Mouse (Mus musculus): ENCODE measurements at regions not wholly inside any gene's neighbourhood (a gene's known extent, or its start where the extent isn't known, plus 50 kb on each side); places are given as distances from the start of the nearest gene placed in this dataset.
A peak's percentile ranks its signal among the peaks of the same experiment; 100 is the strongest.

GRCm38 (mm10) chr16:77537351-77537750 is 64.5 kb downstream of the Gm11146 start:
- DNase-seq (ENCODE audit: extremely low spot score in 1 of 2, low spot score in 2 of 2), result no peak
- intact Hi-C loops (cut with DNase I), result loop anchor here (5.0 kb wide), 1 partner anchor 55 kb away; no protein-coding TSS in a partner anchor

- intact Hi-C loops (cut with DNase I), result loop anchor here (5.0 kb wide), 1 partner anchor 56 kb away; no protein-coding TSS in a partner anchor
- peak; percentile 31 to 57 for DNase-seq (ENCODE audit: extremely low spot score in 1 of 2, low spot score in 2 of 2)
Observed at GRCm38 (mm10) chr16:77536746-77537145, 65.1 kb downstream of the Gm11146 start.

GRCm38 (mm10) chr16:77536314-77536713 is 65.6 kb downstream of the Gm11146 start:
- intact Hi-C loops (cut with DNase I), result loop anchor here (5.0 kb wide), 1 partner anchor 56 kb away; no protein-coding TSS in a partner anchor
- peak in 1 of 2 experiments; percentile 17 for DNase-seq (ENCODE audit: extremely low spot score in 1 of 2, low spot score in 2 of 2)

GRCm38 (mm10) chr16:77535021-77535420 is 66.9 kb downstream of the Gm11146 start:
- intact Hi-C loops (cut with DNase I), result loop anchor here (5.0 kb wide), 1 partner anchor 57 kb away; no protein-coding TSS in a partner anchor
- peak in 1 of 2 experiments; percentile 23 for DNase-seq (ENCODE audit: extremely low spot score in 1 of 2, low spot score in 2 of 2)

- intact Hi-C loops (cut with DNase I), result no loop called here
- no peak for DNase-seq (ENCODE audit: extremely low spot score in 1 of 2, low spot score in 2 of 2)
Observed at GRCm38 (mm10) chr16:77531596-77531995, 70.3 kb downstream of the Gm11146 start.

- intact Hi-C loops (cut with DNase I), result no loop called here
- DNase-seq (ENCODE audit: extremely low spot score in 1 of 2, low spot score in 2 of 2), result no peak
Observed at GRCm38 (mm10) chr16:77527951-77528350, 73.9 kb downstream of the Gm11146 start.

- no peak for DNase-seq (ENCODE audit: extremely low spot score in 1 of 2, low spot score in 2 of 2)
- intact Hi-C loops (cut with DNase I), result no loop called here
Observed at GRCm38 (mm10) chr16:77514606-77515005, 87.3 kb downstream of the Gm11146 start.

- intact Hi-C loops (cut with DNase I), result loop anchor here (2.0 to 5.0 kb wide), 3 partner anchors 94 to 261 kb away; no protein-coding TSS in a partner anchor
- no peak for DNase-seq (ENCODE audit: extremely low spot score in 1 of 2, low spot score in 2 of 2)
Observed at GRCm38 (mm10) chr16:77503556-77503955, 98.3 kb downstream of the Gm11146 start.

- no peak for DNase-seq (ENCODE audit: extremely low spot score in 1 of 2, low spot score in 2 of 2)
- intact Hi-C loops (cut with DNase I), result loop anchor here (2.0 to 5.0 kb wide), 3 partner anchors 94 to 261 kb away; no protein-coding TSS in a partner anchor
Observed at GRCm38 (mm10) chr16:77502916-77503315, 99.0 kb downstream of the Gm11146 start.

GRCm38 (mm10) chr16:77502026-77502425 is 99.9 kb downstream of the Gm11146 start:
- intact Hi-C loops (cut with DNase I), result loop anchor here (2.0 to 5.0 kb wide), 3 partner anchors 95 to 260 kb away; no protein-coding TSS in a partner anchor
- DNase-seq (ENCODE audit: extremely low spot score in 1 of 2, low spot score in 2 of 2), result peak in 1 of 2 experiments; percentile 21

- intact Hi-C loops (cut with DNase I), result loop anchor here (2.0 to 5.0 kb wide), 4 partner anchors 80 to 259 kb away; no protein-coding TSS in a partner anchor
- DNase-seq (ENCODE audit: extremely low spot score in 1 of 2, low spot score in 2 of 2), result peak; percentile 23 to 30
Observed at GRCm38 (mm10) chr16:77500981-77501380, 100.9 kb downstream of the Gm11146 start.

- intact Hi-C loops (cut with DNase I), result loop anchor here (2.0 to 5.0 kb wide), 4 partner anchors 80 to 258 kb away; no protein-coding TSS in a partner anchor
- DNase-seq (ENCODE audit: extremely low spot score in 1 of 2, low spot score in 2 of 2), result no peak
Observed at GRCm38 (mm10) chr16:77500413-77500812, 101.5 kb downstream of the Gm11146 start.

- DNase-seq (ENCODE audit: extremely low spot score in 1 of 2, low spot score in 2 of 2), result peak; percentile 90 to 94
- intact Hi-C loops (cut with DNase I), result loop anchor here (2.0 to 5.0 kb wide), 4 partner anchors 79 to 257 kb away; no protein-coding TSS in a partner anchor
Observed at GRCm38 (mm10) chr16:77499537-77500301, 102.2 kb downstream of the Gm11146 start.

- intact Hi-C loops (cut with DNase I), result no loop called here
- no peak for DNase-seq (ENCODE audit: extremely low spot score in 1 of 2, low spot score in 2 of 2)
Observed at GRCm38 (mm10) chr16:77495310-77495709, 106.6 kb downstream of the Gm11146 start.

GRCm38 (mm10) chr16:77494042-77494441 is 107.9 kb downstream of the Gm11146 start:
- no peak for DNase-seq (ENCODE audit: extremely low spot score in 1 of 2, low spot score in 2 of 2)

GRCm38 (mm10) chr16:77488155-77488554 is 113.7 kb downstream of the Gm11146 start:
- intact Hi-C loops (cut with DNase I), result no loop called here
- DNase-seq (ENCODE audit: extremely low spot score in 1 of 2, low spot score in 2 of 2), result no peak

More at GRCm38 (mm10) chr16:77494042-77494441, 107.9 kb downstream of the Gm11146 start:
- intact Hi-C loops (cut with DNase I), result no loop called here

GRCm38 (mm10) chr16:77479812-77480211 is 122.1 kb downstream of the Gm11146 start:
- DNase-seq (ENCODE audit: extremely low spot score in 1 of 2, low spot score in 2 of 2), result no peak
- intact Hi-C loops (cut with DNase I), result no loop called here

- intact Hi-C loops (cut with DNase I), result no loop called here
- no peak for DNase-seq (ENCODE audit: extremely low spot score in 1 of 2, low spot score in 2 of 2)
Observed at GRCm38 (mm10) chr16:77471868-77472267, 130.0 kb downstream of the Gm11146 start.

- intact Hi-C loops (cut with DNase I), result no loop called here
- no peak for DNase-seq (ENCODE audit: extremely low spot score in 1 of 2, low spot score in 2 of 2)
Observed at GRCm38 (mm10) chr16:77469903-77470302, 132.0 kb downstream of the Gm11146 start.
